Mouse (Mus musculus) heart, adult 9 months (tissue): ENCODE data around the gene Sult3a2.
"Not testable (repeated sequence)": the region's sequence is repeated elsewhere in the genome, so short reads cannot be mapped to it uniquely, and the experiment has no call there.

ENCODE experiments used
- DNase-seq, 2 experiments: peaks; one replicate each; pipeline ENCODE4 v3.0.0; 2022; ENCODE audit warnings: low spot score in 2 of 2

Gene Sult3a2

DNA sequence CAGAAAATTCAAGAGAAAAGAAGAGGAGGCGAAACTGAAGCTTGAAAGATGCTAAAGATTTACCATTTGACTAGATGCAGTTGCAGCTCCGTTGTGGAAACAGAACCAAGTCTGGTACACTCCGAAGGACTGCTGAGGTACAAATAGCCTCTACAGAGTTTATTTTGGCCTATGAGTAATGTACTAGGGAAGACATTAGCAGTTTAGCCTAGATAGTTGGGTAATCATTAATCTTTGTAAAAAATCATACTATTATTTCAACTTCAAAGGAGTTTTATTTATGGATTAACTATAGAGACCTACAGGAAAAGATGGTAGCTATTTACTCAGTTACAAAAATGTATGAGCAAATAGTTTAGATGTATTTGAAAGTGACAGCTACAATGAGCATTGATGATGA is at the start of gene Sult3a2:
Gene Sult3a2 (minus strand): TSS at position 101 of the 400 bp plus-strand sequence.
- DNase-seq: no peak

DNA sequence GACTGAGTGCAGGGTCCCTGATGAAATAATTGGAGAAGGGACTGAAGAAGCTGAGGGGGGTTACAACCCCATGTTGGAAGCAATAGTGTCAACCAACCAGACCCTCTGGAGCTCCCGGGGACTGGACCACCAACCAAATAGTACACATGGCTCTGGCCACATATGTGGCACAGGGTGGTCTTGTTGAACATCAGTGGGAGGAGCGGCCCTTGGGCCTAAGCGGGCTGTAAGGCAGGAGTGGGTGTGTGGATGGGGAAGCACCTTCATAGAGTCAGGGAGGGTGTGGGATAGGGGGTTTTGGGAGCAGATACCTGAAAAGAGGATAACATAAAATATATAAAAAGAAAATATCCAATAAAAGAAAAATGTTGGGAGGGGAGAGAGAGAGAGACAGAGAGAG is 34.4 kb upstream of the Sult3a2 start:
- no peak for DNase-seq

GRCm38 (mm10) chr10:33816923-33817322 is 30.4 kb upstream of the Sult3a2 start:
- DNase-seq: no peak

- DNase-seq: no peak
Observed at GRCm38 (mm10) chr10:33814266-33814665, 27.8 kb upstream of the Sult3a2 start.

- no peak for DNase-seq
Observed at GRCm38 (mm10) chr10:33811807-33812206, 25.3 kb upstream of the Sult3a2 start.

- not testable (repeated sequence) for DNase-seq
Observed at GRCm38 (mm10) chr10:33797221-33797949, 10.9 kb upstream of the Sult3a2 start.

DNA sequence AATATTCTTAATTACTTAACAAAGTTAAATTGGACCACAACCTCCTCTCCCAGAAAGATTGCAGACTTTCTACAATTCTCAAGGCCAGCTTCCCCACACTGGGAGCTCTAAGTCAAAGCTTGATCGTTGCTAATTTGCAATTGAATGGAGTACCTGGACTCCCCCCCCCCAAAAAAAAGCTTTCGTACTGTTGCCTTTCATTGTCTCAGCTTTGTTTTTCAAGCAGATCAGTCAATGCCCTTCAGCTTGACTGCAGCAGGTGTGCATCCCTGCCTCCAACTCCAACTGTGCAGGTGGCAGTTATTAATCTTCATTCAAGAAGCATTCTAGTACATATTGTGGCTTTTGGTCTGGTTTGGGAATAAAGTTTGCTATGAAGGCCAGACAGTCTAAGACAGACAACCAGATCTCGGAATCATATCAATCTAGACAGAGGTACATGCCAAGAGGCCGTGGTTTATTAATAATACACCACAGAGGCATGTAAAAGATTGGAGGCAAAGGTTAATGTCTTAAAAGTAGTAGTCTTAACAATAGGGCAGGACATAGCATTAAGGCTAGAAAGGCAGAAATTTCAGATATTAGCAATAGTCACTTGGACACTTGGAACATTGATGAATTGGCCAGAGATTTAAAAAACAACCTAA is 9.9 kb upstream of the Sult3a2 start:
- DNase-seq: not testable (repeated sequence)

GRCm38 (mm10) chr10:33792166-33792565 is 5.7 kb upstream of the Sult3a2 start:
- DNase-seq: not testable (repeated sequence)

GRCm38 (mm10) chr10:33787541-33787940 is 1.0 kb upstream of the Sult3a2 start:
- DNase-seq: no peak

GRCm38 (mm10) chr10:33735251-33735650 is 51.3 kb downstream of the Sult3a2 start:
- not testable (repeated sequence) for DNase-seq

- DNase-seq: no peak
Observed at GRCm38 (mm10) chr10:33733241-33733640, 53.3 kb downstream of the Sult3a2 start.

DNA sequence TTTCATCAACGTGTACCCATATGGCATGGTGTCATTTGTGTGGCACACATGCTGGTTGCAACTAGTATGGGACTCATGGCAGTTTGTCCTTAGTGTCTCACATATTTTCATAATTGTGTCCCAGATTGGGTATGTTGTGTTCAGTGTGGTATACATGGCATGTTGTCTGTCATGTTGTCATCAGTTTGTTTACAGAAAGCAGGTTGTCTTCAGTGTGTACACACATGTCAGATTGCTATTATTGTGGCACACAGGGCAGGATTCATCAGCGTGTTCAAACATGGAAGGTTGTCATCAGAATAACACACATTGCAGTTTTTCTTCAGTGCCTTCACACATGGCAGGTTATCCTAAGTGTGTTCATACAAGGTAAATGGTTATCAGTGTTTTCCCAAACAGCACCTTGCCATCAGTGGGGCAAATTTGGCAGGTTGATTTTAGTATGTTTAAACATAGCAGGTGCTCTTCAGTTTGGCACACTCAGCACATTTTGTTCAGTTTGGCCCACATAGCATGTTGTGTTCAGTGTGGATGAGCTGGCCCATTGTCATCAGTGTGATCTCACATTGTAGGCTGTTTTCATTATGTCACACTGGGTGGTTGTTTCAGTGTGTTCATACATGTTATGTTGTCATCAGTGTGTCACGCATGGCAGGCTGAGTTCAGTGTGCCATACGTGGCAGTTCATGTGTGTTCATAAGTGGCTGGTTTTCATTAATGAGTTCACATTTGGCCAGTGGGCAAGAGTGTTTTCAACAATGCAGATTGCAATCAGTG is 53.9 kb downstream of the Sult3a2 start:
- DNase-seq: no peak

- no peak for DNase-seq
Observed at GRCm38 (mm10) chr10:33723764-33724163, 62.7 kb downstream of the Sult3a2 start.

DNA sequence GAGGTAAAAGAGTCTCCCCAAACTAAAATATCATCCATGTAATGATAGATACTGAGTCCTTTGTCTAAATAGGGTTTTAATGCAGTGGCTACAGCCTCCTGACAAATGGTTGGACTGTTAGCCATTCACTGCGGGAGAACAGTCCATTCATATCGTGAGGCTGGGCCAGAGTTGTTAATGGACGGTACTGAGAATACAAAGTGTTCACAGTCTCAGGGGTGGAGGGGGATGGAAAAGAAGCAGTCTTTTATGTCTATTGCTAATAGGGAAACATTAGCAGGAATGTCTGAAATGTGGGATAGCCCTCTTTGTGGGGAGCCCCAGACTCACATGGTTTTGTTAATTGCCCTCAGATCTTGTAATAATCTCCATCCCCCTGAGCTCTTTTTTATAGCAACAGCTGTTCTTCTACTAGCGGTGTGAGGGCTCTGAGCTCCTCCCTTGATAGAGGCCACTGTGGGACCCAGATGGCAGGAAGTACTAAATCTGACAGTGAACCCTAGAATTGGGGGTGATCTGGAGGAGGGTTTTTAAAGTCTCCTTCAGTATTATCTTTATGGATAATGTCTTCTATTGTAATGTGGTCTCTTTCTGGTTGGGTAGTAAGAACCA is 64.6 kb downstream of the Sult3a2 start:
- no peak for DNase-seq
